Mouse (Mus musculus): ENCODE data around the gene Myh3.

Gene Myh3

GRCm38 (mm10) chr11:67110168-67110948, 32.3 kb downstream of the Myh3 start:
- no peak for TF ChIP-seq GATA4 (IDR thresholded peaks at IDR 0.05; ENCODE audit: insufficient replicate concordance, low read length)

- TF ChIP-seq GATA4 (IDR thresholded peaks at IDR 0.05; ENCODE audit: insufficient replicate concordance, low read length), result no peak
Observed at GRCm38 (mm10) chr11:67112019-67112850, 34.1 kb downstream of the Myh3 start.

GRCm38 (mm10) chr11:67112851-67113202, 34.7 kb downstream of the Myh3 start:
- TF ChIP-seq GATA4 (IDR thresholded peaks at IDR 0.05; ENCODE audit: insufficient replicate concordance, low read length), result no peak

GRCm38 (mm10) chr11:67113381-67113780, 35.3 kb downstream of the Myh3 start:
- no peak for TF ChIP-seq GATA4 (IDR thresholded peaks at IDR 0.05; ENCODE audit: insufficient replicate concordance, low read length)

- no peak for TF ChIP-seq GATA4 (IDR thresholded peaks at IDR 0.05; ENCODE audit: insufficient replicate concordance, low read length)
Observed at GRCm38 (mm10) chr11:67114261-67114660, 36.2 kb downstream of the Myh3 start.

GRCm38 (mm10) chr11:67114901-67115300, 36.8 kb downstream of the Myh3 start:
- no peak for TF ChIP-seq GATA4 (IDR thresholded peaks at IDR 0.05; ENCODE audit: insufficient replicate concordance, low read length)

GRCm38 (mm10) chr11:67116725-67117124, 38.6 kb downstream of the Myh3 start:
- no peak for TF ChIP-seq GATA4 (IDR thresholded peaks at IDR 0.05; ENCODE audit: insufficient replicate concordance, low read length)

- no peak for TF ChIP-seq GATA4 (IDR thresholded peaks at IDR 0.05; ENCODE audit: insufficient replicate concordance, low read length)
Observed at GRCm38 (mm10) chr11:67119539-67120070, 41.5 kb downstream of the Myh3 start.

- no peak for TF ChIP-seq GATA4 (IDR thresholded peaks at IDR 0.05; ENCODE audit: insufficient replicate concordance, low read length)
Observed at GRCm38 (mm10) chr11:67120697-67121294, 42.7 kb downstream of the Myh3 start.

- TF ChIP-seq GATA4 (IDR thresholded peaks at IDR 0.05; ENCODE audit: insufficient replicate concordance, low read length), result no peak
Observed at GRCm38 (mm10) chr11:67124943-67125342, 46.8 kb downstream of the Myh3 start.

- TF ChIP-seq GATA4 (IDR thresholded peaks at IDR 0.05; ENCODE audit: insufficient replicate concordance, low read length), result no peak
Observed at GRCm38 (mm10) chr11:67125361-67125760, 47.3 kb downstream of the Myh3 start.

- no peak for TF ChIP-seq GATA4 (IDR thresholded peaks at IDR 0.05; ENCODE audit: insufficient replicate concordance, low read length)
Observed at GRCm38 (mm10) chr11:67133526-67133925, 55.4 kb downstream of the Myh3 start.

GRCm38 (mm10) chr11:67134654-67135053, 56.6 kb downstream of the Myh3 start:
- no peak for TF ChIP-seq GATA4 (IDR thresholded peaks at IDR 0.05; ENCODE audit: insufficient replicate concordance, low read length)

- no peak for TF ChIP-seq GATA4 (IDR thresholded peaks at IDR 0.05; ENCODE audit: insufficient replicate concordance, low read length)
Observed at GRCm38 (mm10) chr11:67135532-67135931, 57.4 kb downstream of the Myh3 start.

- no peak for TF ChIP-seq GATA4 (IDR thresholded peaks at IDR 0.05; ENCODE audit: insufficient replicate concordance, low read length)
Observed at GRCm38 (mm10) chr11:67139556-67139955, 61.5 kb downstream of the Myh3 start.

GRCm38 (mm10) chr11:67140175-67140574, 62.1 kb downstream of the Myh3 start:
- no peak for TF ChIP-seq GATA4 (IDR thresholded peaks at IDR 0.05; ENCODE audit: insufficient replicate concordance, low read length)
